Mouse (Mus musculus) myocyte (in vitro differentiated cells): ENCODE measurements at regions not wholly inside any gene's neighbourhood (a gene's known extent, or its start where the extent isn't known, plus 50 kb on each side); places are given as distances from the start of the nearest gene placed in this dataset.

Experiments used
- CEBPB ChIP-seq: IDR thresholded peaks from 2 replicates; pipeline ENCODE4 v1.6.1; 2011; ENCODE audit warnings: mild to moderate bottlenecking, moderate library complexity; ENCODE audit not compliant: poor library complexity, insufficient read depth, severe bottlenecking
- E2F4 ChIP-seq: IDR thresholded peaks from one replicate; pipeline ENCODE4 v1.6.1; 2011; ENCODE audit warnings: mild to moderate bottlenecking, control low read depth, moderate library complexity; ENCODE audit not compliant: insufficient read depth
- MAX ChIP-seq: IDR thresholded peaks from one replicate; pipeline ENCODE4 v1.6.1; 2011; ENCODE audit warnings: low read depth, mild to moderate bottlenecking, control low read depth
- MYOD1 ChIP-seq, 3 experiments: IDR thresholded peaks; one replicate each; pipeline ENCODE4 v1.6.1; 2011; ENCODE audit warnings: control low read depth in 2 of 3, low read depth in 2 of 3, mild to moderate bottlenecking in 2 of 3, moderate library complexity in 1 of 3; ENCODE audit not compliant: insufficient read length in 2 of 3, control insufficient read depth in 1 of 3
- MYOG ChIP-seq, 3 experiments: IDR thresholded peaks; one replicate each; pipeline ENCODE4 v1.6.1; 2011; ENCODE audit warnings: control low read depth in 2 of 3, low read depth in 2 of 3, mild to moderate bottlenecking in 2 of 3; ENCODE audit not compliant: insufficient read length in 2 of 3, control insufficient read depth in 1 of 3, insufficient read depth in 1 of 3
- POLR2A ChIP-seq: IDR thresholded peaks from one replicate; pipeline ENCODE4 v1.6.1; 2011; ENCODE audit warnings: low read depth, mild to moderate bottlenecking, control low read depth, moderate library complexity; ENCODE audit not compliant: insufficient read length
- POLR2AphosphoS2 ChIP-seq: IDR thresholded peaks from one replicate; pipeline ENCODE4 v1.6.1; 2011; ENCODE audit warnings: low read depth, control low read depth; ENCODE audit not compliant: insufficient read length
- REST ChIP-seq: IDR thresholded peaks from one replicate; pipeline ENCODE4 v1.6.1; 2011; ENCODE audit warnings: mild to moderate bottlenecking, control low read depth, moderate library complexity; ENCODE audit not compliant: insufficient read depth, insufficient read length
- SRF ChIP-seq: IDR thresholded peaks from one replicate; pipeline ENCODE4 v1.6.1; 2011; ENCODE audit warnings: low read depth; ENCODE audit not compliant: control insufficient read depth, insufficient read length
- TCF12 ChIP-seq: IDR thresholded peaks from one replicate; pipeline ENCODE4 v1.6.1; 2011; ENCODE audit warnings: mild to moderate bottlenecking, control low read depth; ENCODE audit not compliant: poor library complexity, insufficient read depth, severe bottlenecking
- TCF3 ChIP-seq: IDR thresholded peaks from one replicate; pipeline ENCODE4 v1.6.1; 2011; ENCODE audit warnings: low read depth, control low read depth; ENCODE audit not compliant: insufficient read length
- USF1 ChIP-seq: IDR thresholded peaks from one replicate; pipeline ENCODE4 v1.6.1; 2011; ENCODE audit warnings: low read depth, mild to moderate bottlenecking, control low read depth, moderate library complexity

GRCm38 (mm10) chr5:74865446-74865845 is 162.7 kb upstream of the Lnx1 start:
- TF ChIP-seq MYOG (IDR thresholded peaks at IDR 0.05; ENCODE audit: control insufficient read depth in 1 of 3, insufficient read depth in 1 of 3, insufficient read length in 2 of 3, low read depth in 2 of 3) (no peak), TCF12 (no peak), POLR2A (no peak), USF1 (no peak), SRF (no peak), REST (no peak), E2F4 (no peak), MYOD1 (IDR thresholded peaks at IDR 0.05; ENCODE audit: control insufficient read depth in 1 of 3, insufficient read length in 2 of 3, low read depth in 2 of 3) (no peak), CEBPB (no peak), TCF3 (no peak), MAX (no peak), POLR2AphosphoS2 (no peak)
